In genomic region chr4:124939211-124939610, GRCm38 (mm10) we compare ENCODE assay signal across 8 mouse cellular contexts. TPM values are rescaled to one million over a fixed set of nuclear protein-coding genes. Genes with fewer than 3 reads are reported as not detected.
A peak's percentile ranks its signal among the peaks of the same experiment; 100 is the strongest.
DNase-seq lines count a peak whose midpoint lies in the region; ATAC-seq and TF ChIP-seq lines count a peak whose summit lies in the region.
"Not testable (repeated sequence)": the region's sequence is repeated elsewhere in the genome, so short reads cannot be mapped to it uniquely, and the experiment has no call there.

Cdca8 (minus strand) TSS chr4:124939311.

- H3K4me1 ChIP-seq in embryonic facial prominence, embryonic 15.5 days, result peaks cover 25% of the 10 kb centered on the region
- H3K4me1 ChIP-seq in hindbrain, embryonic 12.5 days, result peaks cover 17% of the 10 kb centered on the region
- peaks cover 13% of the 10 kb centered on the region for H3K4me1 ChIP-seq in kidney, postnatal 0 days (replicated peaks; ENCODE audit: insufficient read depth, low read length)
- H3K4me1 ChIP-seq in liver, embryonic 16.5 days (ENCODE audit: control insufficient read depth, low read depth, low read length), result peaks cover 16% of the 10 kb centered on the region
- H3K4me1 ChIP-seq in midbrain, embryonic 14.5 days (ENCODE audit: control insufficient read depth, insufficient read depth, low read length); stomach, postnatal 0 days (replicated peaks; ENCODE audit: control insufficient read depth, insufficient read depth): not testable (repeated sequence)

- H3K27me3 ChIP-seq in Patski; embryonic facial prominence, embryonic 15.5 days; hindbrain, embryonic 12.5 days; kidney, postnatal 0 days (ENCODE audit: insufficient read depth, low read length); liver, embryonic 16.5 days (ENCODE audit: control insufficient read depth, insufficient read depth, low read depth, low read length); midbrain, embryonic 14.5 days (ENCODE audit: control insufficient read depth, insufficient read depth, low read length); stomach, postnatal 0 days (ENCODE audit: control insufficient read depth, insufficient read depth, low read length): not testable (repeated sequence)

- TF ChIP-seq EP300 in stomach, postnatal 0 days (optimal IDR thresholded peaks at IDR 0.05), result not testable (repeated sequence)

- CTCF ChIA-PET in Patski (lab: Charles Lee), result not testable (repeated sequence)

- H3K36me3 ChIP-seq in embryonic facial prominence, embryonic 15.5 days, result peaks cover 35% of the 10 kb centered on the region
- peaks cover 38% of the 10 kb centered on the region for H3K36me3 ChIP-seq in hindbrain, embryonic 12.5 days
- H3K36me3 ChIP-seq in kidney, postnatal 0 days (ENCODE audit: insufficient read depth, low read length), result peaks cover 17% of the 10 kb centered on the region; the same call in 1 of the 2 replicates
- H3K36me3 ChIP-seq in liver, embryonic 16.5 days (ENCODE audit: control insufficient read depth, insufficient read depth); stomach, postnatal 0 days (ENCODE audit: control insufficient read depth, insufficient read depth, low read length): not testable (repeated sequence)
- peaks cover 42% of the 10 kb centered on the region for H3K36me3 ChIP-seq in midbrain, embryonic 14.5 days (ENCODE audit: control insufficient read depth, insufficient read depth, low read length)

- in situ Hi-C loops in Patski (cut with MboI; ENCODE audit: low pct_unique_long_range_greater_than_20kb), result not testable (repeated sequence)

- H3K9ac ChIP-seq in embryonic facial prominence, embryonic 15.5 days; hindbrain, embryonic 12.5 days; kidney, postnatal 0 days (ENCODE audit: low read depth, low read length); liver, embryonic 16.5 days (ENCODE audit: low read depth, low read length); midbrain, embryonic 14.5 days (replicated peaks; ENCODE audit: low read length); stomach, postnatal 0 days (ENCODE audit: low read length): not testable (repeated sequence)

- H3K9me3 ChIP-seq in embryonic facial prominence, embryonic 15.5 days (replicated peaks); hindbrain, embryonic 12.5 days (replicated peaks); kidney, postnatal 0 days (replicated peaks; ENCODE audit: low read length); liver, embryonic 16.5 days (replicated peaks; ENCODE audit: control insufficient read depth, low read length); midbrain, embryonic 14.5 days (ENCODE audit: control insufficient read depth, low read length); stomach, postnatal 0 days (ENCODE audit: control insufficient read depth, low read length): not testable (repeated sequence)

- not testable (repeated sequence) for H3K4me2 ChIP-seq in embryonic facial prominence, embryonic 15.5 days (replicated peaks); hindbrain, embryonic 12.5 days (replicated peaks); kidney, postnatal 0 days (ENCODE audit: low read length); liver, embryonic 16.5 days (ENCODE audit: low read depth, low read length); stomach, postnatal 0 days (replicated peaks; ENCODE audit: low read depth)
- H3K4me2 ChIP-seq in midbrain, embryonic 14.5 days (ENCODE audit: low read length), result peak within 1 kb of the TSS; percentile 88; the same call in 1 of the 2 replicates

- not testable (repeated sequence) for TF ChIP-seq CTCF in Patski (IDR thresholded peaks at IDR 0.05); kidney, postnatal 0 days (IDR thresholded peaks at IDR 0.05; ENCODE audit: low read depth); stomach, postnatal 0 days (IDR thresholded peaks at IDR 0.05; ENCODE audit: low read depth)

- ATAC-seq in Patski; embryonic facial prominence, embryonic 15.5 days (ENCODE audit: insufficient number of reproducible peaks, low FRiP score, low TSS enrichment, low read depth); granulocyte monocyte progenitor cell, adult 5-6 weeks (replicated peaks; ENCODE audit: poor library complexity, severe bottlenecking); hindbrain, embryonic 12.5 days (ENCODE audit: low FRiP score); kidney, postnatal 0 days (replicated peaks; ENCODE audit: low FRiP score, low read depth); liver, embryonic 16.5 days (ENCODE audit: low read depth); midbrain, embryonic 14.5 days (ENCODE audit: low FRiP score, low TSS enrichment); stomach, postnatal 0 days (ENCODE audit: low FRiP score, low TSS enrichment): not testable (repeated sequence)

- 0 out of 2 replicates have a peak within 1 kb of the TSS, but pooled peaks have one; percentile 88 for H3K4me3 ChIP-seq in embryonic facial prominence, embryonic 15.5 days (replicated peaks)
- H3K4me3 ChIP-seq in hindbrain, embryonic 12.5 days; kidney, postnatal 0 days (replicated peaks; ENCODE audit: low read depth, low read length); liver, embryonic 16.5 days (ENCODE audit: low read depth, low read length); midbrain, embryonic 14.5 days (replicated peaks; ENCODE audit: low read depth, low read length); stomach, postnatal 0 days (ENCODE audit: low read depth, low read length): not testable (repeated sequence)

- POLR2A ChIA-PET in Patski (lab: Charles Lee), result not testable (repeated sequence)

- not testable (repeated sequence) for DNase-seq in Patski (ENCODE audit: low read depth, low spot score); kidney, postnatal 0 days (ENCODE audit: low spot score); midbrain, embryonic 14.5 days; stomach, postnatal 0 days (ENCODE audit: low spot score)

- H3K27ac ChIP-seq in embryonic facial prominence, embryonic 15.5 days (replicated peaks); hindbrain, embryonic 12.5 days; kidney, postnatal 0 days; liver, embryonic 16.5 days (ENCODE audit: low read length); midbrain, embryonic 14.5 days (replicated peaks; ENCODE audit: low read depth, low read length); stomach, postnatal 0 days (replicated peaks): not testable (repeated sequence)

- WGBS in embryonic facial prominence, embryonic 15.5 days, result 97% methylated on average over 4 of the region's 4 CpGs
- WGBS in hindbrain, embryonic 12.5 days, result 97% methylated on average over 4 of the region's 4 CpGs
- 92% methylated on average over 4 of the region's 4 CpGs for WGBS in kidney, postnatal 0 days
- WGBS in liver, embryonic 16.5 days (ENCODE audit: insufficient replicate concordance), result 70% methylated on average over 4 of the region's 4 CpGs
- 96% methylated on average over 4 of the region's 4 CpGs for WGBS in midbrain, embryonic 14.5 days
- 90% methylated on average over 4 of the region's 4 CpGs for WGBS in stomach, postnatal 0 days

RNA-seq across cellular contexts. Expression of gene Cdca8, which starts in this region (rescaled TPM):
- 42.9 TPM for polyA plus RNA-seq in Patski (2021)
- 100.0 and 102 TPM in 2 replicates for polyA plus RNA-seq in embryonic facial prominence, embryonic 15.5 days (2015; fragmentation: Nextera tagmentation; extraction: Ambion mirVana)
- 59.2 and 97.0 TPM in 2 replicates for total RNA-seq in granulocyte monocyte progenitor cell, adult 5-6 weeks (2014; fragmentation: Nextera tagmentation)
- 120 and 136 TPM in 2 replicates for total RNA-seq in granulocyte monocyte progenitor cell, adult 5-6 weeks (2017)
- 130 and 135 TPM in 2 replicates for polyA plus RNA-seq in hindbrain, embryonic 12.5 days (2016; fragmentation: Nextera tagmentation; extraction: Ambion mirVana)
- polyA plus RNA-seq in kidney, postnatal 0 days (2015; fragmentation: Nextera tagmentation; extraction: Ambion mirVana), result 42.8 and 53.9 TPM in 2 replicates
- 112 and 118 TPM in 2 replicates for polyA plus RNA-seq in liver, embryonic 16.5 days (2015; fragmentation: Nextera tagmentation; extraction: Ambion mirVana)
- polyA plus RNA-seq in midbrain, embryonic 14.5 days (2014; fragmentation: Nextera tagmentation; extraction: Ambion mirVana), result 22.8 and 34.7 TPM in 2 replicates
- polyA plus RNA-seq in stomach, postnatal 0 days (2015; fragmentation: Nextera tagmentation; extraction: Ambion mirVana), result 26.9 and 34.9 TPM in 2 replicates
